9 mouse cellular contexts compared by ENCODE assay signal in the genomic region with DNA sequence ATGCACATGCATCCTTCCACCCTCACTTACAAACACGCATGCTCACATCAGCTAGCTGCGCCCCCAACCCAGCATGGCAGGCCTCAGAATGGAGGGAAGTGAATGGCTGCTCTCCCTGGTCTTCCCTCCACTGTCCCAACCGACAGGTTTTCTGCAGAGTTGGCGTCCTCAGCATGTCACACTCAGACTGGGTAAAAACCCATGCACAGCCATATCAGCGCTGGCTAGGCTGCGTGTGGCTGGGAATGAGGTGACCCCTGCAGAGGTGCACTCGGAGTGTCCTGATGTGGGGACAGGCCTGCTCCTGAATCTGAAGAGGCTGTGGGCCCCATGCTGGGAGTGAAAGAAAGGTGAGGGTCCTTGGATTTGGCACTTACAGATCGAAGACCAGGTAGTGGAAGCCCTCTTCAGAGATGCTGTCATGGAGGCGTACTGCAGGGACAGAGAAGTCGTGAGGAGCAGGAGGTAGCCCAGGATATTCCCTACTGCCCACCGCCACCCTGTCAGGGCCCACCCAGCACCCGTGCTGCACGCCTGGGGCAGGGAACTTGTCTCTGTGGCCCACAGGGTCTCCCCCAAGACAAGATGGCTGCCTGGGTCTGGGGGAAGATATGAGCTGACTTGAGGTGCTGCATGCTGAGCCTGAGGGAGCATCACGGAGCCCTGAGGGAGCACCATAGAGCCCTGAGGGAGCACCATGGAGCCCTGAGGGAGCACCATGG. TPM values are rescaled to one million over a fixed set of nuclear protein-coding genes. Genes with fewer than 3 reads are reported as not detected.
DNase-seq lines count a peak whose midpoint lies in the region; ATAC-seq and TF ChIP-seq lines count a peak whose summit lies in the region.
"Had no signal": no experiment of that assay in that cellular context is flagged by ENCODE, and none has a peak within 500 bp of the region (broad histone marks: within the 10 kb centered on the region; RNA-seq: fewer than 3 reads in every experiment).

No protein-coding gene starts in this region.

- H3K4me3 ChIP-seq in heart, embryonic 11.5 days (ENCODE audit: low read depth, low read length) = no peak overlapping the region
- H3K4me3 ChIP-seq in cortical plate, adult 2 months (ENCODE audit: insufficient read depth, low read length) = no peak overlapping the region
- no peak overlapping the region for H3K4me3 ChIP-seq in heart, postnatal 0 days (ENCODE audit: low read depth, low read length)
- H3K4me3 ChIP-seq in midbrain, embryonic 13.5 days (replicated peaks) = no peak overlapping the region
- H3K4me3 ChIP-seq: neural tube, embryonic 12.5 days had no signal

- DNase-seq in heart, postnatal 14 days = no peak
- DNase-seq in heart, postnatal 0 days (ENCODE audit: low spot score) = no peak
- no peak for DNase-seq in left cerebral cortex, adult 8-10 months (ENCODE audit: low spot score in 2 of 2)
- no peak for DNase-seq in layer of hippocampus, postnatal 10 days (ENCODE audit: low spot score in 2 of 2)

- H3K4me2 ChIP-seq in heart, embryonic 11.5 days = peak overlapping the region; percentile 35
- H3K4me2 ChIP-seq in heart, postnatal 0 days (ENCODE audit: low read depth, low read length) = peak overlapping the region; percentile 6; the same call in 1 of the 2 replicates
- H3K4me2 ChIP-seq in midbrain, embryonic 13.5 days (replicated peaks) = no peak overlapping the region

- no peak for ATAC-seq in heart, embryonic 11.5 days (replicated peaks; ENCODE audit: insufficient number of reproducible peaks, low FRiP score, low TSS enrichment)
- ATAC-seq in heart, postnatal 0 days (ENCODE audit: insufficient read depth, low read depth) = no peak
- no peak for ATAC-seq in midbrain, embryonic 13.5 days
- no peak for ATAC-seq in monocyte, adult 5-6 weeks (replicated peaks; ENCODE audit: insufficient number of reproducible peaks, low FRiP score, low TSS enrichment, poor library complexity, severe bottlenecking)

- WGBS in heart, embryonic 11.5 days (ENCODE audit: insufficient replicate concordance) = 56% methylated on average over 14 of the region's 14 CpGs
- 52% methylated on average over 14 of the region's 14 CpGs for WGBS in heart, postnatal 0 days
- WGBS in midbrain, embryonic 13.5 days = 83% methylated on average over 14 of the region's 14 CpGs

- no peaks in the 10 kb centered on the region; the same call in 1 of the 2 replicates for H3K27me3 ChIP-seq in heart, embryonic 11.5 days (ENCODE audit: control insufficient read depth, insufficient read depth, low read length)
- no peaks in the 10 kb centered on the region for H3K27me3 ChIP-seq in heart, postnatal 0 days (ENCODE audit: control insufficient read depth, insufficient read depth, low read length)
- H3K27me3 ChIP-seq in midbrain, embryonic 13.5 days = peaks cover 19% of the 10 kb centered on the region

- no peak for TF ChIP-seq EP300 in heart, postnatal 0 days (IDR thresholded peaks at IDR 0.05; ENCODE audit: low read depth)

- TF ChIP-seq CTCF in cortical plate, adult 2 months (IDR thresholded peaks at IDR 0.05; ENCODE audit: extremely low read depth, insufficient read depth, low read length) = no peak
- no peak for TF ChIP-seq CTCF in heart, postnatal 0 days (IDR thresholded peaks at IDR 0.05; ENCODE audit: low read depth)

- TF ChIP-seq POLR2A in cortical plate, adult 2 months (IDR thresholded peaks at IDR 0.05; ENCODE audit: extremely low read depth, insufficient read depth, low read length) = no peak

- H3K9ac ChIP-seq in heart, embryonic 11.5 days (ENCODE audit: low read depth, low read length) = peak overlapping the region; percentile 30; the same call in 1 of the 2 replicates
- H3K9ac ChIP-seq in heart, postnatal 0 days (replicated peaks; ENCODE audit: low read depth, low read length) = no peak overlapping the region
- no peak overlapping the region for H3K9ac ChIP-seq in midbrain, embryonic 13.5 days (replicated peaks)
- H3K9ac ChIP-seq: neural tube, embryonic 12.5 days had no signal

- H3K27ac ChIP-seq in heart, embryonic 11.5 days (ENCODE audit: low read depth, low read length) = peak overlapping the region; percentile 94
- peak overlapping the region; percentile 84 for H3K27ac ChIP-seq in cortical plate, adult 2 months (ENCODE audit: insufficient read depth, low read length)
- peak overlapping the region; percentile 92 for H3K27ac ChIP-seq in heart, postnatal 0 days (ENCODE audit: low read depth)
- peak overlapping the region; percentile 53; the same call in 1 of the 2 replicates for H3K27ac ChIP-seq in midbrain, embryonic 13.5 days

- no peaks in the 10 kb centered on the region for H3K36me3 ChIP-seq in heart, embryonic 11.5 days (ENCODE audit: control insufficient read depth, insufficient read depth, low read length)
- H3K36me3 ChIP-seq in heart, postnatal 0 days (replicated peaks; ENCODE audit: control insufficient read depth, insufficient read depth, low read length) = no peaks in the 10 kb centered on the region
- no peaks in the 10 kb centered on the region for H3K36me3 ChIP-seq in midbrain, embryonic 13.5 days
- H3K36me3 ChIP-seq: neural tube, embryonic 12.5 days had no signal

- intact Hi-C loops in heart, postnatal 14 days (cut with DNase I) = no loop called here

- peaks cover 37% of the 10 kb centered on the region for H3K4me1 ChIP-seq in heart, embryonic 11.5 days (ENCODE audit: control insufficient read depth, insufficient read depth, low read length)
- H3K4me1 ChIP-seq in cortical plate, adult 2 months (ENCODE audit: control insufficient read depth, insufficient read depth, low read length) = peaks cover 45% of the 10 kb centered on the region
- peaks cover 42% of the 10 kb centered on the region for H3K4me1 ChIP-seq in heart, postnatal 0 days (ENCODE audit: control insufficient read depth, insufficient read depth)
- H3K4me1 ChIP-seq in midbrain, embryonic 13.5 days (replicated peaks) = peaks cover 18% of the 10 kb centered on the region

- no peaks in the 10 kb centered on the region for H3K9me3 ChIP-seq in heart, embryonic 11.5 days (replicated peaks; ENCODE audit: control insufficient read depth, low read length)
- H3K9me3 ChIP-seq in heart, postnatal 0 days (replicated peaks; ENCODE audit: control insufficient read depth, low read length) = no peaks in the 10 kb centered on the region
- H3K9me3 ChIP-seq in midbrain, embryonic 13.5 days = no peaks in the 10 kb centered on the region
- H3K9me3 ChIP-seq: neural tube, embryonic 12.5 days had no signal

RNA-seq across cellular contexts. Expression of gene Ykt6, which starts 45.6 kb away (rescaled TPM):
- 19.3 and 25.4 TPM in 2 replicates for polyA plus RNA-seq in heart, embryonic 11.5 days (2014; fragmentation: Nextera tagmentation; extraction: Ambion mirVana)
- total RNA-seq in heart, postnatal 14 days (2021) = 10 to 100 TPM; 72.2 to 75.4 TPM
- 64.7 and 65.3 TPM in 2 replicates for polyA plus RNA-seq in cortical plate, adult 2 months (2012; rRNA removed)
- 55.8 and 83.9 TPM in 2 replicates for total RNA-seq in heart, postnatal 0 days (2014; rRNA removed; ENCODE audit: low replicate concordance)
- polyA plus RNA-seq in heart, postnatal 0 days (2015; fragmentation: Nextera tagmentation; extraction: Ambion mirVana) = 35.2 and 37.4 TPM in 2 replicates
- polyA plus RNA-seq in midbrain, embryonic 13.5 days (2015; fragmentation: Nextera tagmentation; extraction: Ambion mirVana) = 78.8 and 84.0 TPM in 2 replicates
- 10 to 100 TPM; 77.3 to 84.9 (median 82.7) TPM for total RNA-seq in left cerebral cortex, adult 8-10 months (2022)
- total RNA-seq in monocyte, adult 5-6 weeks (2017) = 45.7 to 57.4 TPM (median 56.8 TPM) in 3 replicates
- total RNA-seq in layer of hippocampus, postnatal 10 days (2021) = 100 to 1,000 TPM; 108 TPM

RNA-seq across cellular contexts. Expression of gene Gck, which starts 51.2 kb away (rescaled TPM):
- 2.0 and 2.6 TPM in 2 replicates for polyA plus RNA-seq in heart, embryonic 11.5 days (2014; fragmentation: Nextera tagmentation; extraction: Ambion mirVana)
- 1 to 10 TPM; 4.6 to 6.6 TPM for total RNA-seq in heart, postnatal 14 days (2021)
- 0.86 and 1.4 TPM in 2 replicates for polyA plus RNA-seq in cortical plate, adult 2 months (2012; rRNA removed)
- total RNA-seq in heart, postnatal 0 days (2014; rRNA removed; ENCODE audit: low replicate concordance) = not detected in 2 replicates
- polyA plus RNA-seq in heart, postnatal 0 days (2015; fragmentation: Nextera tagmentation; extraction: Ambion mirVana) = 0.71 and 0.78 TPM in 2 replicates
- polyA plus RNA-seq in midbrain, embryonic 13.5 days (2015; fragmentation: Nextera tagmentation; extraction: Ambion mirVana) = 6.1 and 6.8 TPM in 2 replicates
- total RNA-seq in left cerebral cortex, adult 8-10 months (2022) = 1 to 10 TPM in 3 of 4 experiments, under 1 TPM in 1; 0.81 to 2.3 (median 1.2) TPM
- not detected in 3 replicates for total RNA-seq in monocyte, adult 5-6 weeks (2017)
- 1 to 10 TPM; 3.5 to 3.9 TPM for total RNA-seq in layer of hippocampus, postnatal 10 days (2021)
